Comparison of ENCODE assay signal across 7 mouse cellular contexts in genomic region chr15:94543409-94544051, GRCm38 (mm10). TPM values are rescaled to one million over a fixed set of nuclear protein-coding genes. Genes with fewer than 3 reads are reported as not detected.
DNase-seq lines count a peak whose midpoint lies in the region; ATAC-seq lines count a peak whose summit lies in the region.

Gene Pus7l (minus strand): TSS chr15:94543547.
Gene Irak4 (plus strand): TSS chr15:94543643.

- H3K4me2 ChIP-seq in embryonic facial prominence, embryonic 12.5 days (replicated peaks), result peak within 1 kb of the TSS; percentile 72
- peak within 1 kb of the TSS; percentile 56 for H3K4me2 ChIP-seq in limb, embryonic 11.5 days (ENCODE audit: low read depth, severe bottlenecking)
- peak within 1 kb of the TSS; percentile 67 for H3K4me2 ChIP-seq in midbrain, embryonic 14.5 days (ENCODE audit: low read length)

- peak within 1 kb of the TSS; percentile 65 for H3K9ac ChIP-seq in embryonic facial prominence, embryonic 12.5 days
- peak within 1 kb of the TSS; percentile 67 for H3K9ac ChIP-seq in limb, embryonic 11.5 days (ENCODE audit: low read length)
- H3K9ac ChIP-seq in midbrain, embryonic 14.5 days (replicated peaks; ENCODE audit: low read length), result peak within 1 kb of the TSS; percentile 52

- no peaks in the 10 kb centered on the region for H3K36me3 ChIP-seq in embryonic facial prominence, embryonic 12.5 days
- no peaks in the 10 kb centered on the region for H3K36me3 ChIP-seq in limb, embryonic 11.5 days (ENCODE audit: control insufficient read depth, insufficient read depth, low read length)
- H3K36me3 ChIP-seq in midbrain, embryonic 14.5 days (ENCODE audit: control insufficient read depth, insufficient read depth, low read length), result no peaks in the 10 kb centered on the region

- H3K4me1 ChIP-seq in embryonic facial prominence, embryonic 12.5 days, result peaks cover 5% of the 10 kb centered on the region; the same call in 1 of the 2 replicates
- peaks cover 2% of the 10 kb centered on the region; the same call in 1 of the 2 replicates for H3K4me1 ChIP-seq in limb, embryonic 11.5 days (ENCODE audit: control insufficient read depth, insufficient read depth, low read length)
- H3K4me1 ChIP-seq in midbrain, embryonic 14.5 days (ENCODE audit: control insufficient read depth, insufficient read depth, low read length), result peaks cover 10% of the 10 kb centered on the region; the same call in 1 of the 2 replicates

- no peaks in the 10 kb centered on the region for H3K27me3 ChIP-seq in embryonic facial prominence, embryonic 12.5 days
- H3K27me3 ChIP-seq in limb, embryonic 11.5 days (ENCODE audit: control insufficient read depth, insufficient read depth, low read length), result no peaks in the 10 kb centered on the region
- no peaks in the 10 kb centered on the region for H3K27me3 ChIP-seq in midbrain, embryonic 14.5 days (ENCODE audit: control insufficient read depth, insufficient read depth, low read length)

- H3K4me3 ChIP-seq in embryonic facial prominence, embryonic 12.5 days, result peak within 1 kb of the TSS; percentile 73
- peak within 1 kb of the TSS; percentile 85 for H3K4me3 ChIP-seq in limb, embryonic 11.5 days (ENCODE audit: low read depth, low read length)
- H3K4me3 ChIP-seq in midbrain, embryonic 14.5 days (replicated peaks; ENCODE audit: low read depth, low read length), result peak within 1 kb of the TSS; percentile 71

- H3K9me3 ChIP-seq in embryonic facial prominence, embryonic 12.5 days, result no peaks in the 10 kb centered on the region
- H3K9me3 ChIP-seq in limb, embryonic 11.5 days (ENCODE audit: control insufficient read depth, low read length), result no peaks in the 10 kb centered on the region
- no peaks in the 10 kb centered on the region for H3K9me3 ChIP-seq in midbrain, embryonic 14.5 days (ENCODE audit: control insufficient read depth, low read length)

- WGBS in embryonic facial prominence, embryonic 12.5 days, result 0% methylated on average over 45 of the region's 45 CpGs
- 1% methylated on average over 45 of the region's 45 CpGs for WGBS in limb, embryonic 11.5 days
- under 1% methylated on average over 45 of the region's 45 CpGs for WGBS in midbrain, embryonic 14.5 days

- 0 out of 2 replicates have a peak within 1 kb of the TSS, but pooled peaks have one; percentile 24 for H3K27ac ChIP-seq in embryonic facial prominence, embryonic 12.5 days
- H3K27ac ChIP-seq in limb, embryonic 11.5 days (replicated peaks; ENCODE audit: low read depth, low read length), result no peak within 1 kb of the TSS
- H3K27ac ChIP-seq in midbrain, embryonic 14.5 days (replicated peaks; ENCODE audit: low read depth, low read length), result peak within 1 kb of the TSS; percentile 61

- peak; percentile 91 for DNase-seq in adrenal gland, postnatal 25 days
- DNase-seq in heart, adult 11 months, result peak; percentile 100
- peak; percentile 97 for DNase-seq in kidney, adult 18-20 months
- peak; percentile 95 for DNase-seq in limb, embryonic 11.5 days (ENCODE audit: low spot score)
- DNase-seq in midbrain, embryonic 14.5 days, result peak; percentile 96
- peak; percentile 90 to 94 for DNase-seq in spleen, adult 18-20 months

- ATAC-seq in embryonic facial prominence, embryonic 12.5 days (ENCODE audit: insufficient number of reproducible peaks, insufficient read depth, low FRiP score, low TSS enrichment), result peak; percentile 95
- peak; percentile 99 for ATAC-seq in limb, embryonic 11.5 days (ENCODE audit: insufficient number of reproducible peaks, low FRiP score, low TSS enrichment, low read depth)
- peak; percentile 97 for ATAC-seq in midbrain, embryonic 14.5 days (ENCODE audit: low FRiP score, low TSS enrichment)

RNA-seq across cellular contexts. Expression of gene Pus7l, which starts in this region (rescaled TPM):
- total RNA-seq in adrenal gland, postnatal 25 days (2021), result 5.0 and 6.0 TPM in 2 replicates
- 12.0 and 12.7 TPM in 2 replicates for polyA plus RNA-seq in embryonic facial prominence, embryonic 12.5 days (2016; fragmentation: Nextera tagmentation; extraction: Ambion mirVana)
- polyA plus RNA-seq in limb, embryonic 11.5 days (2014; fragmentation: Nextera tagmentation; extraction: Ambion mirVana), result 9.0 and 10.3 TPM in 2 replicates
- 5.5 and 7.0 TPM in 2 replicates for polyA plus RNA-seq in midbrain, embryonic 14.5 days (2014; fragmentation: Nextera tagmentation; extraction: Ambion mirVana)

RNA-seq across cellular contexts. Expression of gene Irak4, which starts in this region (rescaled TPM):
- 14.4 and 18.5 TPM in 2 replicates for total RNA-seq in adrenal gland, postnatal 25 days (2021)
- polyA plus RNA-seq in embryonic facial prominence, embryonic 12.5 days (2016; fragmentation: Nextera tagmentation; extraction: Ambion mirVana), result 3.8 and 4.5 TPM in 2 replicates
- polyA plus RNA-seq in limb, embryonic 11.5 days (2014; fragmentation: Nextera tagmentation; extraction: Ambion mirVana), result 1.7 and 2.7 TPM in 2 replicates
- 0.62 and 1.6 TPM in 2 replicates for polyA plus RNA-seq in midbrain, embryonic 14.5 days (2014; fragmentation: Nextera tagmentation; extraction: Ambion mirVana)
